In the genomic region with DNA sequence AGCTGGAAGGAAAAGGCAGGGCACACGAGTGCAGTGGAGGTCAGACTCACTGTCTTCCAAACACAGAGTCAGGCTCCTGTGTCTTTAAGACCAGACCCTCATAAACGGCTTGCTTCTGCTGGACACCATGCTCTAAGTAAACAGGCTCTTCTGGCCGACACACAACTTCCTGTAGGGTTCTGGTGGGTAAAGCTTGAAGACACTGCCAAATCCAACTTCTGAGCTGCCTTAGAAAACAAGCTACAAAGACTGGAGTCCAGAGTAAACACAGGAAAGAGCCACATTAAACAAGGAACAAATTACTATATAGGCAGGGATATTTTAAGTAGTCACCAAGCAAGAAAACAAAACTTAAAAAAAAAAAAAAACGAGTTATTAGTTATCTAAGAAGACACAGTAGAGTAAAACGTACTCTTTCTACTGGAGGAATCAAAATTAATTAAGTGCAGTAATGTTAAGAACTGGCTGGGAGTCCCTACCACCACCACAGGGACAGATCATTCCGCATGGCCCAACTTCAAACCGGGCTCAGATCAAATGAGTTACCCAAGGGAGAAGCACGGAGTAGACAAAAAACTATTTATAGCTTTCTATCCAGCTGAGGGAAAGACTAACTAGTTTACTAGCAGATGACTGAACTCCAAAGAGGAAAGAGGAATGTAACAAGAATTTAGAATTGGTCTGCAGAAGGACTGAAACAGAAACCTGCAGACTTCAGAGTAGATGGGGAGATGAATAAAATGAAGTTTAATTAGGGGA, we compare ENCODE assay signal across 10 mouse cellular contexts.
DNase-seq lines count a peak whose midpoint lies in the region; TF ChIP-seq lines count a peak whose summit lies in the region.
"Had no signal": no experiment of that assay in that cellular context is flagged by ENCODE, and none has a peak within 500 bp of the region (broad histone marks: within the 10 kb centered on the region; RNA-seq: fewer than 3 reads in every experiment).

No protein-coding gene starts in this region.

- H3K27me3 ChIP-seq in heart, adult 2 months (ENCODE audit: control insufficient read depth, insufficient read depth, low read length), result no peaks in the 10 kb centered on the region
- H3K27me3 ChIP-seq in spleen, adult 2 months (ENCODE audit: control insufficient read depth, insufficient read depth, low read length), result no peaks in the 10 kb centered on the region
- H3K27me3 ChIP-seq in cerebellum, adult 2 months (ENCODE audit: control insufficient read depth, insufficient read depth, low read length), result no peaks in the 10 kb centered on the region

- H3K9ac ChIP-seq in heart, adult 2 months (ENCODE audit: low read depth, low read length), result 0 out of 2 replicates have a peak overlapping the region, but pooled peaks have one; percentile 40

- peaks cover 5% of the 10 kb centered on the region; the same call in 1 of the 2 replicates for H3K79me2 ChIP-seq in heart, adult 2 months (replicated peaks; ENCODE audit: control insufficient read depth, insufficient read depth, low read length)

- H3K4me1 ChIP-seq in heart, adult 2 months (ENCODE audit: control insufficient read depth, insufficient read depth, low read length), result peaks cover 14% of the 10 kb centered on the region
- H3K4me1 ChIP-seq in spleen, adult 2 months (ENCODE audit: control insufficient read depth, insufficient read depth, insufficient read length), result no peaks in the 10 kb centered on the region; the same call in 1 of the 2 replicates
- H3K4me1 ChIP-seq in cerebellum, adult 2 months (ENCODE audit: control insufficient read depth, insufficient read depth, low read length), result peaks cover 15% of the 10 kb centered on the region

- H3K4me3 ChIP-seq in heart, adult 2 months, result no peak overlapping the region
- no peak overlapping the region for H3K4me3 ChIP-seq in spleen, adult 2 months (ENCODE audit: extremely low read depth, insufficient read depth, insufficient read length)
- H3K4me3 ChIP-seq in cerebellum, adult 2 months (replicated peaks; ENCODE audit: insufficient read depth, low read depth, low read length), result no peak overlapping the region

- peak overlapping the region; percentile 56 for H3K27ac ChIP-seq in heart, adult 2 months
- peak overlapping the region; percentile 4; the same call in 1 of the 2 replicates for H3K27ac ChIP-seq in spleen, adult 2 months (ENCODE audit: insufficient read depth, low read length)
- H3K27ac ChIP-seq in cerebellum, adult 2 months (ENCODE audit: insufficient read depth, low read length), result no peak overlapping the region

- TF ChIP-seq EP300 in heart, adult 2 months (IDR thresholded peaks at IDR 0.05; ENCODE audit: insufficient read depth, low read depth, low read length), result 0 out of 2 replicates have a peak, but pooled peaks have one; percentile 6

- no peak for TF ChIP-seq CTCF in heart, adult 2 months (IDR thresholded peaks at IDR 0.05)
- no peak for TF ChIP-seq CTCF in spleen, adult 2 months (IDR thresholded peaks at IDR 0.05; ENCODE audit: extremely low read depth, insufficient read depth, insufficient read length, insufficient replicate concordance)
- no peak for TF ChIP-seq CTCF in cerebellum, adult 2 months (IDR thresholded peaks at IDR 0.05; ENCODE audit: borderline replicate concordance, insufficient read depth, low read depth, low read length)

- TF ChIP-seq POLR2A in heart, adult 2 months (IDR thresholded peaks at IDR 0.05; ENCODE audit: insufficient read depth, low read depth, low read length), result no peak
- TF ChIP-seq POLR2A in spleen, adult 2 months (IDR thresholded peaks at IDR 0.05; ENCODE audit: low read depth, low read length), result no peak
- TF ChIP-seq POLR2A in cerebellum, adult 2 months (IDR thresholded peaks at IDR 0.05; ENCODE audit: borderline replicate concordance, insufficient read depth, low read length), result no peak

- DNase-seq in heart, adult 2 months, result peak in 1 of 2 experiments; percentile 23
- no peak for DNase-seq in heart, postnatal 14 days
- DNase-seq in spleen, adult 2 months (ENCODE audit: low read depth in 1 of 2, low spot score in 2 of 2), result no peak
- no peak for DNase-seq in spleen, adult 18-20 months
- DNase-seq in lung, adult 18-20 months, result peak; percentile 40 to 66
- DNase-seq in cerebellum, adult 2 months, result no peak
- no peak for DNase-seq in thymus, adult 18-20 months
- no peak for DNase-seq in layer of hippocampus, postnatal 10 days (ENCODE audit: low spot score in 2 of 2)
- DNase-seq: adrenal gland, adult 2 months; thymus, postnatal 14 days had no signal

- intact Hi-C loops in heart, adult 2 months (cut with DNase I), result loop anchor here (5.0 kb wide), 1 partner anchor 41 kb away; no protein-coding TSS in a partner anchor
- intact Hi-C loops in heart, postnatal 14 days (cut with DNase I), result no loop called here

- H3K36me3 ChIP-seq in heart, adult 2 months (ENCODE audit: control insufficient read depth, insufficient read depth, low read length), result peaks cover 9% of the 10 kb centered on the region
- H3K36me3 ChIP-seq in spleen, adult 2 months (ENCODE audit: control insufficient read depth, insufficient read depth, low read length), result no peaks in the 10 kb centered on the region

- WGBS in heart, adult 2 months, result 8% methylated on average over 8 of the region's 8 CpGs
- WGBS in spleen, adult 2 months, result 27% methylated on average over 8 of the region's 8 CpGs
- WGBS in cerebellum, adult 2 months, result 39% methylated on average over 8 of the region's 8 CpGs

Comparison
In these comparisons a context has a peak if more than half of its experiments do, and no peak if none do; other contexts are left out.
1. DNase-seq: peak in lung, adult 18-20 months (2 of 2); none in heart, postnatal 14 days (0 of 2), spleen, adult 2 months (0 of 2), spleen, adult 18-20 months (0 of 2), cerebellum, adult 2 months (0 of 2), thymus, adult 18-20 months (0 of 2) and layer of hippocampus, postnatal 10 days (0 of 2).